Mouse (Mus musculus): Measurements from ENCODE around the gene Itgb1bp1.

The Itgb1bp1 gene

GRCm38 (mm10) chr12:21195497-21195896, 90.6 kb downstream of the Itgb1bp1 start:
- DNase-seq, result no peak

- no peak for DNase-seq
These were observed 94.5 kb downstream of the Itgb1bp1 start for GRCm38 (mm10) chr12:21191546-21191945.
